Mouse (Mus musculus) lung, embryonic 16.5 days (tissue): ENCODE results near the gene Fgfr2. TPM values are rescaled to one million over a fixed set of nuclear protein-coding genes. Genes with fewer than 3 reads are reported as not detected.

Experiments used
- ATAC-seq: fragments of 200-750 bp; cut with Nextera tagmentation; 2 replicates; pipeline ENCODE4 v1.8.0; 2017; ENCODE audit warnings: low read depth, mild to moderate bottlenecking, moderate library complexity
- H3K27ac ChIP-seq: fragments of 300-500 bp; sonication (generic); 2 replicates; pipeline ENCODE4 v1.5.1; 2014; ENCODE audit warnings: mild to moderate bottlenecking, control low read depth, low read length
- H3K27me3 ChIP-seq: fragments of 300-500 bp; sonication (generic); 2 replicates; pipeline ENCODE4 v1.6.1; 2014; ENCODE audit warnings: low read depth, low read length, mixed read lengths; ENCODE audit not compliant: control insufficient read depth, insufficient read depth
- H3K36me3 ChIP-seq: fragments of 300-500 bp; sonication (generic); 2 replicates; pipeline ENCODE4 v1.6.1; 2014; ENCODE audit warnings: low read length; ENCODE audit not compliant: control insufficient read depth, insufficient read depth
- H3K4me1 ChIP-seq: fragments of 300-500 bp; sonication (generic); replicated peaks from 2 replicates; pipeline ENCODE4 v1.6.1; 2014; ENCODE audit warnings: low read length, mixed read lengths; ENCODE audit not compliant: control insufficient read depth, insufficient read depth
- H3K4me2 ChIP-seq: fragments of 300-500 bp; sonication (generic); 2 replicates; pipeline ENCODE4 v1.6.1; 2014; ENCODE audit warnings: low read depth, low read length, control low read depth
- H3K4me3 ChIP-seq: fragments of 300-500 bp; sonication (generic); 2 replicates; pipeline ENCODE4 v1.5.1; 2014; ENCODE audit warnings: mild to moderate bottlenecking, low read length, control low read depth
- H3K9ac ChIP-seq: fragments of 300-500 bp; sonication (generic); 2 replicates; pipeline ENCODE4 v1.6.1; 2014; ENCODE audit warnings: low read length, control low read depth
- H3K9me3 ChIP-seq: fragments of 300-500 bp; sonication (generic); 2 replicates; pipeline ENCODE4 v1.6.1; 2016; ENCODE audit warnings: low read length; ENCODE audit not compliant: control insufficient read depth
- WGBS: fragments of 180-500 bp; shearing (Covaris S2); extraction: QIAGEN DNeasy Blood & Tissue Kit; methylation state at CpG from one replicate; pipeline ENCODE4 v1.1.7; 2014; 5-methylcytosine and 5-hydroxymethylcytosine counted together
- polyA plus RNA-seq: library from polyadenylated mRNA; unstranded; fragments of >200 nt; fragmentation: Nextera tagmentation; extraction: Ambion mirVana; gene quantifications from 2 replicates; pipeline ENCODE4 v1.2.1, GENCODE M21; 2015

Gene Fgfr2
- 175 and 182 TPM in 2 replicates for polyA plus RNA-seq

DNA sequence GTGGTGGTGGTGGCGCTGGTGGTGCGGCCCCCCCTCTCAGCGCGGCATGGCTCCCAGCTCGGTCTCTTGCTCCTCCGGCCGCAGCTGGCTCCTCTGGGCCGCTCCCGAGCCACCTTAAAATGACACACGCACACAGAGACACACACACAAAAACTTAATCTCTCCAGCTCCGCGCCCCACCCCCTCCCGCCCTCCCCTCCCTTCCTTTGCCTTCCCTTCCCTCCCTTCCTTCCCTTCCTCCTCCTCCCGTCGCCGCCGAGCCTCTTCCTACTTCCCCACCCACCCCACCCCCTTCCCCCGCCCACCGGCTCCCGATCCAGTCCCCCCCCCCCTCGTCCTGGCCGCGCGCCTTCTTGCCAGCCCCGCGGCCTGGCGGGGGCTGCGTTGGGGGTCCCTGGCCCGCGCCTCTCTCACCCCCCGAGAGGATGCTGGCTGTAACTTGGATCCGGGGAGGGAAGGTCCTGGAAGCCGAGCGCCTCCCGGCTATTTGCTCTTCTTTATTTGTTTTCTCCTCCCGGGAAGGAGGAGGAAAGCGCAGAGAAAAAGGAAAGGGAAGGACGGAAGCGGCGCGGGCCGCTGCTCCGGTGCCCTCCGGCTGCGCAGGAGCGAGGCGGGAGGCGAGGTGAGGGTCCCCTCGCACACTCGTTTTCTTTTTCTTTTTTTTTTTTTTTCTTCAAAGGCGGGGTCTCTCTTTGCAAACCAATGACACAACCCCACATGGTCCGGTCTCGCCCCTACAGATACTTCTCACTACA, at the start of gene Fgfr2:
TSS of gene Fgfr2 (minus strand) at position 107 of the 755 bp plus-strand sequence.
- Histone ChIP-seq H3K27me3 (no peaks in the 10 kb centered on the region), H3K4me1 (peaks cover 29% of the 10 kb centered on the region), H3K4me2 (peak within 1 kb of the TSS; percentile 97), H3K9me3 (no peaks in the 10 kb centered on the region), H3K36me3 (no peaks in the 10 kb centered on the region), H3K27ac (peak within 1 kb of the TSS; percentile 98), H3K9ac (peak within 1 kb of the TSS; percentile 93), H3K4me3 (peak within 1 kb of the TSS; percentile 77)
- peak; percentile 73 for ATAC-seq
- under 1% methylated on average over 23 of the region's 53 CpGs for WGBS

DNA sequence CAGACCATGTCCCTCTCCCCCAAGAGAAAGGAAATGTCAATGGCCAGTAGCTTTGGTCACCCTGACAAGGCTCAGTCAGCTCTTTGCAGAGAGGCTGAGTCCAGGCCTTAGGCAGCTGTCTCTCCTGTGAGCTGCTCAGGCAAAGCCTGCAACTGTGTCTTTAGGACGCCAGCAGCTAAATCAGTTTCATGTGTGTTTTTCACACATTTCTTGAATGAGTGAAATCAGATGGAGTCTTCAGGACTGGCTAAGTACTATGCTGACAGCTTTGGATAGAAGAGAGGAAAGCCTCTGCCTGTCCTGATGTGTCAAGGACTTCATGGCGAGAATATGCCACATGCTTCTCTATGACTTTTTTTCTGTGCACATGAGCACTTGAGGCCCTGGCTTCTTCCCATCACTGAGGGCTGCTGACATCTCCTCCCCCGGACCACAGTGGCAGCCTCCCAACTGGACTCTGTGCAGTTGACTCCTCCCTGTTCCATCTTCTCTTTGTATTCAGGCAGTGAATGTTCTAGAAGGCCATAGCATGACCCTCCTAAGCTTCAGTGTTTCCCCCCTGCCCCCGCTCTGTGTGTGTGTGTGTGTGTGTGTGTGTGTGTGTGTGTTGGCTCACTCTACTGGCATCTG, 48.4 kb upstream of the Fgfr2 start:
- Histone ChIP-seq H3K4me1 (peaks cover 3% of the 10 kb centered on the region; the same call in 1 of the 2 replicates), H3K4me3 (no peak overlapping the region), H3K9ac (no peak overlapping the region), H3K9me3 (no peaks in the 10 kb centered on the region), H3K4me2 (no peak overlapping the region), H3K27me3 (no peaks in the 10 kb centered on the region), H3K27ac (no peak overlapping the region), H3K36me3 (no peaks in the 10 kb centered on the region)
- 73% methylated on average over 4 of the region's 4 CpGs for WGBS
- ATAC-seq: no peak

DNA sequence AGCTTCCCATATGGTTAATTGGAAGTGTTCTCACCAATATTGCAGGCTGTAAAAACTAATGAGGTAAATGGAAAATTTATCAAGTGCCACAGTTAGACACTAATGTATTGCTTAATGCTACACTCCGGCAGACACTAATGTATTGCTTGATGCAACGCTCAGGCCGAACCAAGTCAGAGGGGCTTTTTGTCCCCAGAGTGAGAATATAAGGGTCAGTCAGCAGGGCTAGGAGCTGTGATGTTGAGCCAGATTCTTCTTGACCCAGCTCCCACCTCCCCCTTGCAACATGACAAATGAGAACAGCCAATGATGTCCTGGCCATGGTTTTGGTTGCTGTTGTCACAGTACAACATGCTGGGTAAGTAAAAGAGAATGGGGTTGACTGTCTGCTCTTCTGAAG, 45.8 kb upstream of the Fgfr2 start:
- Histone ChIP-seq H3K4me3 (no peak overlapping the region), H3K4me2 (no peak overlapping the region), H3K36me3 (no peaks in the 10 kb centered on the region), H3K9me3 (no peaks in the 10 kb centered on the region), H3K27me3 (no peaks in the 10 kb centered on the region), H3K9ac (no peak overlapping the region), H3K4me1 (0 out of 2 replicates have a peak, but pooled peaks cover 3% of the 10 kb centered on the region), H3K27ac (no peak overlapping the region)
- peak; percentile 51; the same call in 1 of the 2 replicates for ATAC-seq
- 73% methylated on average over 3 of the region's 3 CpGs for WGBS

DNA sequence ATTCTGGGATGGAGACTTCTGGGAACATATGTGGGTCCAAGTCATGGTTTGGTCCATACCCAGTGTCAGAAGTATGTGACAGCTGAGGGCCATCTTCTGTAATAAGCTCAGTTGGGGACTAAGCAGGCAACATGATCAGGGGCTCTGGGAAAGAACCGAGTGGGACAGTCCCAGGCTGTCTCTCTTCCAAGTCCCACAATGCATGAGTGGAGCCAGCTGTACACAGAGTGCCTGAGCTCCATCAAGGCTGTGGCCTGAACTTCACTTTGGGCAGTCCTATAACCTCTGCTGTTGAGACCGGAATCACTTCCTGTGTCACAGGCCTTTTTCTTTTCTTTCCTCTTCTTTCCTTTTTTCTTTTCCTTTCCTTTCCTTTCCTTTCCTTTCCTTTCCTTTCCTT, 44.8 kb upstream of the Fgfr2 start:
- 72% methylated on average over 2 of the region's 2 CpGs for WGBS
- no peak for ATAC-seq
- H3K9me3 ChIP-seq: no peaks in the 10 kb centered on the region
- no peak overlapping the region for H3K27ac ChIP-seq
- H3K27me3 ChIP-seq: no peaks in the 10 kb centered on the region
- no peak overlapping the region for H3K4me2 ChIP-seq
- H3K4me1 ChIP-seq: peaks cover 6% of the 10 kb centered on the region
- no peak overlapping the region for H3K4me3 ChIP-seq
- H3K36me3 ChIP-seq: no peaks in the 10 kb centered on the region
- H3K9ac ChIP-seq: no peak overlapping the region

DNA sequence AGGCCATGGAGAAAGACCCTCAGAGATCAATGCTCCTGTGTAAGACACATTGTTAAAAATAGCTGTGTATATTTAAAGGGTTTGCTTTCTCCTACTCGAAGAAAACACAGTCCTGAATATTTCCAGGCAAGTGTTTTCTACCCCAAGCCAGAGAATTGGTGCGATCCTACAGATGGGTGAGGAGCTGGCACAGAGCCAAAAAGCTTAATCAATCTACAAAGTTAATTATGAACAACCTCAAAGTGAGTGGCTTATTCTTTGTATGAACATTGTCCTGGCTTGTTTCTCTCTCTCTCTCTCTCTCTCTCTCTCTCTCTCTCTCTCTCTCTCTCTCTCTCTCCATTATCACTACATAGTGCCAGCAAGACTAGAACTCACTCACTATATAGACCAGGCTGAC, 41.6 kb upstream of the Fgfr2 start:
- Histone ChIP-seq H3K36me3 (no peaks in the 10 kb centered on the region), H3K9me3 (no peaks in the 10 kb centered on the region), H3K4me3 (no peak overlapping the region), H3K9ac (no peak overlapping the region), H3K27me3 (no peaks in the 10 kb centered on the region), H3K4me2 (no peak overlapping the region), H3K27ac (no peak overlapping the region), H3K4me1 (peaks cover 21% of the 10 kb centered on the region)
- WGBS: 33% methylated on average over 2 of the region's 2 CpGs
- ATAC-seq: no peak

DNA sequence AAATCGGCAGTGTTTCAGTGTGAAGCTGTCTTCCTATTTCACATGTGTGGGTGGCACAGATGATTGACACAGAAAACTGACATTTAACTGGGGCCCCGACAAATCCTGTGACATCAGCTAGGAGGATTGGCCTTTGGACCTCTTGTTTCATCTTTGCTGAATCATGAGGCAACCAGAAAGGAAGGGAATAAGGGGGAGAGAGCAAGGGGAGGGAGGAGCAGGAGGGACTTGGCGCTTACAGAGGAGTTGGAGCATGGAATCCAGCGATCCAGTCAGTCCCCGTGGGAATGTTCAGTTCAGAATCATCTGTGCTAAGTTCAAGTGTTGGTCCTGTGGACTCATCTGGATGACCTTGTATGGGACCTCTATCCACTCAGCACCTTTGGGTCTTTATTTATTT, 39.9 kb upstream of the Fgfr2 start:
- Histone ChIP-seq H3K4me2 (no peak overlapping the region), H3K9ac (no peak overlapping the region), H3K9me3 (no peaks in the 10 kb centered on the region), H3K27me3 (no peaks in the 10 kb centered on the region), H3K4me1 (peaks cover 21% of the 10 kb centered on the region), H3K27ac (no peak overlapping the region), H3K4me3 (no peak overlapping the region), H3K36me3 (no peaks in the 10 kb centered on the region)
- 51% methylated on average over 5 of the region's 5 CpGs for WGBS
- ATAC-seq: no peak

DNA sequence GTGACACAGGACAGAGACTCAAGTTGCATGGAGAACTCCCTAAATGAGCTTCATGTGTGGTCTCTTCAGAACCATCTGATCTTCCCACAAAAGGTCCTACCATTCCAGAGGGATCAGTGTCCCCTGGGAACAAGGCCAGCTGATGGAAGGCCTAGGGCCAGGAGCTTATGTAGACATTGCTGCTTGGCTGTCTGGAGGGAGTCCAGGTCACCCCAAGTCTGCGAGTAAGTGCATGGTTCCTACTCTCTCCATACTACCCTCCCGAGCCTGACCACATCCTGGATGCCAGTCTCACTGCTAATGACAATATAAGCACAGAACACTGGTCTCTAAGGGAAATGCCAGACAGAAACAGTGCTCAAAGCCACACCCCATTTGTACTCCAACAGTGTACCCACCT, 39.0 kb upstream of the Fgfr2 start:
- Histone ChIP-seq H3K4me2 (no peak overlapping the region), H3K36me3 (no peaks in the 10 kb centered on the region), H3K4me3 (no peak overlapping the region), H3K27me3 (no peaks in the 10 kb centered on the region), H3K9ac (no peak overlapping the region), H3K27ac (peak overlapping the region; percentile 77), H3K9me3 (no peaks in the 10 kb centered on the region), H3K4me1 (peaks cover 21% of the 10 kb centered on the region)
- 30% methylated on average over 2 of the region's 2 CpGs for WGBS
- ATAC-seq: peak; percentile 58

DNA sequence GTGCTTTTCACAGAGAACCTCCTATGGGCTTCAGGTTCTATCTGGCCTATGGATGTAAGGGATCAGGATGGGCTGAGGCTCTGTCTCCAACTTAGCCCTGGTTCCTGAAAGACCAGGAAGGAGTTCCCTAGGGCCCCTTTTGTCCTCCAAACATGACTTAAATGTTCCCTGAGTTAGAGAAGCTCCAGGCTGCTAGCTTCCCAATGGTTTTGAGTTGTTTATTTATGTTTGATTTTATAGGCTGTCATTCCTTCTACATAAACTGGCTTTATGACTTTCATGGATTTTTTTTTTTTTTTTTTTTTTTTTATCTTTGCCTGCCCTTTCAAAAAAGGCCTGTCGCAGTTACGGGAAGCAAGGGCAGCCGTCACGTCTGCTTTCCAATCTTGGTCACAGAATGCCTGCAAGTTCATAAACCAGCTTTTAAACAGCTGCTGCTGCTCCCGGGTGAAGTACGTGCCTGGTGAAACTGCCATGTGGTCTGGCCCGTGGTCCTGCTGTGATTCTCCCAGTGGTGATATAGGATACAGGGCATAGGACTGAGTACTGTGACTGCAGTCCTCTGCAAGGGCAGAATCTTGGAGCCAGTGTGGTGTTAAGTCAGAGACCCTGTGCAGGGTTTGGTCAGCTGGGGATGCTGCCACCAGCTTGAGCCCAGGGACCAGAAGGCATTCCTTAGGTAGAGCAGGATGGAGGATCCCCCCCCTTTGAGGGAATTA, 38.4 kb upstream of the Fgfr2 start:
- Histone ChIP-seq H3K4me2 (no peak overlapping the region), H3K4me1 (peaks cover 21% of the 10 kb centered on the region), H3K4me3 (no peak overlapping the region), H3K27ac (peak overlapping the region; percentile 77), H3K9ac (no peak overlapping the region), H3K36me3 (no peaks in the 10 kb centered on the region), H3K27me3 (no peaks in the 10 kb centered on the region), H3K9me3 (no peaks in the 10 kb centered on the region)
- peak; percentile 84 for ATAC-seq
- WGBS: 41% methylated on average over 7 of the region's 7 CpGs

DNA sequence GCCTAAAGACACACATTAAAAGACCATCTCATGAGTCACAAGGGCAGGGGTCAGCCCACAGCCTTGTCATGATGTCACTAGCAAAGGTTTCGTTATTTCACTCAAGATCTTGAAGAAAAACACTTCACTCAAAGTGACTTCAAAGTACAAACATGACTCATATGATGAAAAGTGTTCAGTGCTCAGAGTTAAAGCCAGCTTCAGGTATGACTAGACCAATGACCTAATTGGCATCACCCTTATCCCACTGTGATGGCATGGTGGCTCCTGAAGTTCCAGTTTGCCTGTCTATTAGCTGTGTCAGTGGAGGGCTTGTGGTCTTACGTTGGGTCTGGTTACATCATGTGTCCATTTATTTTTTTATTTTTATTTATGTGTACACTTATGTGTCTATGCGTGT, 36.4 kb upstream of the Fgfr2 start:
- ATAC-seq: no peak
- Histone ChIP-seq H3K27ac (no peak overlapping the region), H3K4me2 (no peak overlapping the region), H3K9ac (no peak overlapping the region), H3K27me3 (no peaks in the 10 kb centered on the region), H3K9me3 (no peaks in the 10 kb centered on the region), H3K4me3 (no peak overlapping the region), H3K36me3 (no peaks in the 10 kb centered on the region), H3K4me1 (peaks cover 18% of the 10 kb centered on the region)
- WGBS: 83% methylated on average over 3 of the region's 3 CpGs
